Mouse (Mus musculus): ENCODE measurements at regions not wholly inside any gene's neighbourhood (a gene's known extent, or its start where the extent isn't known, plus 50 kb on each side); places are given as distances from the start of the nearest gene placed in this dataset.

GRCm38 (mm10) chr19:20194511-20194910 lies 196.2 kb downstream of the Anxa1 start:
- TF ChIP-seq CTCF (IDR thresholded peaks at IDR 0.05; ENCODE audit: borderline replicate concordance, insufficient read depth, low read depth, low read length), result no peak
- TF ChIP-seq POLR2A (IDR thresholded peaks at IDR 0.05; ENCODE audit: borderline replicate concordance, insufficient read depth, low read length), result no peak
